Mouse (Mus musculus): Measurements from ENCODE around the gene Akap1. TPM values are rescaled to one million over a fixed set of nuclear protein-coding genes. Genes with fewer than 3 reads are reported as not detected.

Gene Akap1
- total RNA-seq, 4 experiments from 2014 or later = 40.5 to 44.8 (median 41.6) TPM

DNA sequence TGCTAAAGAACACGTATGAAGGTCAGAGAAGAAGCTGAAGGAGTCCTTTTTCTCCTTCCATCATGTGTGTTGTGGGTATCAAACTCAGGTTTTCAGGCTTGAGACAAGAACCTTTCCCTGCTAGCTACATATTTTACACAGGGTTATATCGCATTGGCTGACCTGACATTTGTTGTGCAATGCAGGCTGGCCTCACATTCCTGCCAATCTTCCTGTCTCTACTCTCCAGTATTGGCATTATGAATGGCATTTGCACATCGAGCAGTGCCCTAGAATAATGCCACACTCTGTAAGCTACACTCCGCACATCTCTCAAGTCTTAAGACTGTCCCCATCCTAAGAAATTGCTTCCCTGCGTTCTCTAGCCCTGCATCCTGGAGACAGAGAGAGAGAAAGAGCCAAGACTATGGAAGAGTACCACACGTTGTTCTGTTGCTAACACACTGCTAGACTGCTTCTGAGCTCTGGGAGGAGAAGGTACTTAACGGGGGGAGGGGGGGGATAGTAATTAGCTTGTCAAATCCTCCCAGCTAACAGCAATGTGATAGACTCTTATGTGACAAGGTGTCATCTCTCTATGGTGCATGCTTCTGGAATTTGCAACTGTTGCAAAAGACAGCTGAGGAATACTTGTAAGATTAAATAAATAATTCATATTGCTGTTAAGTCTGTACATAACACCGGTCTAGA, 20.1 kb upstream of the Akap1 start:
- no peak for DNase-seq (ENCODE audit: low spot score in 2 of 2)

DNA sequence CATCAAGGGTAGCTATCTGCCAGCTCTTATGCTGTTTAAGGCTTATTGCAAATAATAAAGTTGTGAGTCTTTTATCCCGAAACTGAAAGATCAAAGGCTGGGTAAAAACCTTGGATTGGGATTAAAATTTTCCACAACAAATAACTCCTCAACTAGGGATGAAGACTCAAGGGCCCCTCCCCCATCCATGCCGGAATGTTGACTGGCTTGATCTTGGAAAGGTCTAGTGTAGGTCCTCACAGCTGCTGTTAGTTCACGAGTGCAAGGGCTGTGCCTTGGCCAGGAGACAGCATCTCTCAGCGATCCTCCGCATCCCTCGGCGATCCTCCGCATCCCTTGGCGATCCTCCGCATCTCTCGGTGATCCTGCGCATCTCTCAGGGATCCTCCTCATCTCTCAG, 13.6 kb upstream of the Akap1 start:
- DNase-seq (ENCODE audit: low spot score in 2 of 2) = no peak

GRCm38 (mm10) chr11:88873667-88874030, 9.3 kb upstream of the Akap1 start:
- DNase-seq (ENCODE audit: low spot score in 2 of 2) = no peak

GRCm38 (mm10) chr11:88873027-88873666, 8.8 kb upstream of the Akap1 start:
- no peak for DNase-seq (ENCODE audit: low spot score in 2 of 2)

DNA sequence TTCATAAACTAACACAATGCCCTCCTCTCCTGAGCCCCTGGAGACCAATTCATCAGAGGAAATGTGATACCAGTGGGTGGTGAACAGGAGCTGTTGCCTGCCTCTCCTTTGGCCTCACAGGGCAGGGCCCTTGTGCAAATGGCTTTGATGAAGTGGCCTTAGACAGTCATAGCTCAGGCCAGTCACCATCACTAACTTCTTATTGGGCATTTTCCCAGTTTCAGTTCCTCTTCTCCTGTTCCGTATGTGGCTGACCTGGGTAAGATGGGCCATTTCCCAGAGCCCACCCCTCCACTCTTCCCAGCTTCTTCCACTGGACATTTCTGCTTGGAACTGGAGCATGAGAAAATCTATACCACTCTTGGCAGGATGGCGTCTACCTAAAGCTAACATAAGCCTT, 5.1 kb upstream of the Akap1 start:
- no peak for DNase-seq (ENCODE audit: low spot score in 2 of 2)

DNA sequence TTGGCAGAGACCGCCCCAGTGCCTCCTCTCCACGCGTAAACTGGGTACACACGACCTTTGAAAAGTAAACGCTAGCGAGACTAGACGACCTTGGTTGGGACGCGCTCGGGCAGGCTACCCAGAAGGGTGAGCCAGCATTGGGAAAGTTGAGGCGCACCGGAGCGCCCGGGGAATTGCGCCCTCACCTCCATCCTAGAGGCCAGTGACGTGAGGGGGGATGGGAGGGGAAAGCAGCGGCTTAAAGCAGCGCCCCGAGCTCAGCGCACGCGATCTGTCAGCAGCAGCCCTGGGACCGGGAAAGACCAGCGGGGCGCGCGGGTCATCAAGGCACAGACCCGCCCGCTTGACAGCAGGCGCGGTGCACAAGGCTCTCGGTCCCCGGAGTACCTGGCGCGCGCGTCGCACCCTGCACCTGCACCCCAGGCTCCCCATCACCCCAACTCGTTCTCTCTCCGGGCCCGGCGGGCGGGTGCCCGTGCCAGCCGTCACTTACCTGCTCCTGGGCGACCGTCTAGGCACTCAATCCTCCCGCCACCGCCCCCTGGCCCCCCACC, 405 bp downstream of the Akap1 start:
- peak in 1 of 2 experiments; percentile 36 for DNase-seq (ENCODE audit: low spot score in 2 of 2)

DNA sequence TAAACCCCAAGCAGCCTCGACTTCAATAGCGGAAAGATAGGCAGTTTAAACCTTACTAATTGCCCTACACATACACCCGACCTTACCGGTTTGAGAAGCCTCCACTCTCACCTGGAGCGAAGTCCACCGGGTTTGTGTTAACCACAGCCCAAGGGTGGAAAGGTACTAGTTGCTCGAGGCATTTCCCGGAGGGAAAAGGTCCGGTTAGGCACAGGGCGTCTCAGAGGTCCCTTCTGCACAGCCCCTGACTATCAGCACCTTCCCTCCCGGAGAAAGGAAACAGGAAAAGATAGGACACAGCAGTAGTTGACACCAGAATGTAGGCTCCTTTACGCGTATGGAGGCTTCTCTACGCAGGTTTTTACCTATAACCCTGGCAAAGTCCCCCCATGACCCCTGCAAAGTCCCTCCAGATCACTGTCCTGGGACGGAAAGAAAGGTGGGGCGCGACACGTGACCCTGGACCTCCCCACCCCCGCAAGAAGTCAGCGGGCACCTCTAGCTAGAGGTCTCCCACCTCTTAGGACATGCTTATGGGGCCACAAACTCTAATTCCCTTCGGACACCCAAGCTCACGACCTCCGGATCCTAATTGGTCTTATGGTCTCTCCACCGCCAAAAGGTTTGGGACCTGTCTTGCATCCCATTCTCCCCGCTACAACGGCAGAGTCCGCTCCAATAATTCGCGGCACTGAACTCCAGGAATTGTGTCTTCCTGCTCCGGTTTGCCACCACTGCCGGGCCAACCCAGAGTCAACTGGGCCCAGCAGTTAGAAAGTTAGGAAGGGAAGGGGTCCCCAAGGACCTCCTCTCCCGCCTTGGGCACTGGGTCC, 1.1 kb downstream of the Akap1 start:
- DNase-seq (ENCODE audit: low spot score in 2 of 2) = no peak

- no peak for DNase-seq (ENCODE audit: low spot score in 2 of 2)
Measured at GRCm38 (mm10) chr11:88862355-88862754, 2.0 kb downstream of the Akap1 start.

DNA sequence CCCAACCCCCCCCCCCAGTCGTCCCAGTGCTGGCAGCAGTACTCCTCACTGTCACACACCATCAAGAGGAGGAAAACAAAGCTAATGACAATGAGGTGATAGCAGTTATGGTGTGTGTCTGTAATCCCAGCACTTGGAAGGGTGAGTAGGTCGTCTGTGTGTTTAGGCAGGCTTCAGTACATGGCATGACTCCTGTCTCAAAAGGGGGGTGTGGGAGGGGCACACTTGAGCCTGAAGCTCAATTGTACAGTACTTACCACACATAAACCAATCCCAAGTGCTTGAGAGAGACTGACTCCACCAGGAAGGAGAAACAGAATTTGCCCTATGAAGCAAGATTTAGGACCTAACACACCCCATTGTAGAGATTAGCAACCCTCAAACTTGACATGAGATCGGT, 3.3 kb downstream of the Akap1 start:
- DNase-seq (ENCODE audit: low spot score in 2 of 2) = no peak

- DNase-seq (ENCODE audit: low spot score in 2 of 2) = no peak
Measured at GRCm38 (mm10) chr11:88860641-88861040, 3.7 kb downstream of the Akap1 start.

GRCm38 (mm10) chr11:88857311-88858005, 6.9 kb downstream of the Akap1 start:
- no peak for DNase-seq (ENCODE audit: low spot score in 2 of 2)

- no peak for DNase-seq (ENCODE audit: low spot score in 2 of 2)
Measured at GRCm38 (mm10) chr11:88856383-88856782, 8.0 kb downstream of the Akap1 start.

GRCm38 (mm10) chr11:88855795-88856194, 8.6 kb downstream of the Akap1 start:
- DNase-seq (ENCODE audit: low spot score in 2 of 2) = no peak

GRCm38 (mm10) chr11:88853588-88853987, 10.8 kb downstream of the Akap1 start:
- no peak for DNase-seq (ENCODE audit: low spot score in 2 of 2)

- no peak for DNase-seq (ENCODE audit: low spot score in 2 of 2)
Measured at GRCm38 (mm10) chr11:88852806-88853205, 11.6 kb downstream of the Akap1 start.

GRCm38 (mm10) chr11:88851049-88851825, 13.1 kb downstream of the Akap1 start:
- no peak for DNase-seq (ENCODE audit: low spot score in 2 of 2)

- no peak for DNase-seq (ENCODE audit: low spot score in 2 of 2)
Measured at GRCm38 (mm10) chr11:88849732-88850131, 14.7 kb downstream of the Akap1 start.

DNA sequence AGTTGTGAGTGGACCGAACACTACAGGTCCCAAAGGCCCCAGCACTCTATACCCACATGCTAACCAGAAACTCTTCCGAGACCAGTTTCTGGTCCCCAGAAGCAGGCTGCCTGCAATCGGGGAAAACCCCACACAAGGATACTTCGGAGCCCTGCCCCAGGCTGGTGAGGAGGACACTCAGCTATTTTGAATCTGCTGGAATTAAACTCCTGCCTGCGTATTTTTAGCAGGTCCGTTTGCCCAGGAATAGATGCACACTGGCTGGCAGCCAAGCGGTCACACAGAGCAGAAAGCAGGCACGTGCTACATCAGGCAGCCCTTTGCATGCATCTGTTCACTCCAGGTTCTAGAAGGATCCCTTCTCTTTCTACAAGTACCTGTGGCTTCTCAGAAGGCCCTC, 15.1 kb downstream of the Akap1 start:
- peak in 1 of 2 experiments; percentile 36 for DNase-seq (ENCODE audit: low spot score in 2 of 2)

- no peak for DNase-seq (ENCODE audit: low spot score in 2 of 2)
Measured at GRCm38 (mm10) chr11:88848590-88848989, 15.8 kb downstream of the Akap1 start.

DNA sequence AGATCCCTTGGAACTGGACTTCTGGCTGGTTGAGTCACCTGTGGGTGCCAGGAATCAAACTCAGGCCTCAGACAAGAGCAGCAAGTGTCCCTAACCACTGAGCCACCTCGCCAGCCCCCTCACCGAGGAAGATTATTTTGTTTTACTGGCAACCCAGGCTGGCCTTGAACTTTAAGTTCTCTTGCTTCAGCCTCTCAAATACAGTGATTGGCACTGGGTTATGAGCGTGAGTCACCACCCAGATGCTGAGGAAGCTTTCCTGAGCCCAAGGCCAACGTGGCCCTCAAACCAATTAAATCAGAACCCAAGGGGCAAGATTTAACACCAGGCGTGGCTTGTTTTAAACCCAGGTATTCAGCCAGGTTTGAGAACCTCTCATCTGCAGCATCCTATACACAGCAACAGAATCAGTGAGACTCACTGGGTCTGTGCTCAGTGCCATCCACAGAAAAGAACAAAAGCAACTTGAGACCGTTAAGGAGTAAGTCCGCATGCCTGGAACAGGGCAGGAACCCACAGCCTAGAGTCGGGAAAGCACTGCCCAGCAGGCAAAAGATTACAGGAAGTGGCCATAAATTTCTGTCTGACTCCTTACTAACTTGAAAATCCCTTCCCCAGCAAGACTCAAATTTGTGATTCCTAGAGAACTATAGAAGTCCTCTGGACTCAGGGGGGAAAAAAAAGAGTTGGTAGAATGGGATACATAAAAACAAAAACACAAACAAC, 16.9 kb downstream of the Akap1 start:
- DNase-seq (ENCODE audit: low spot score in 2 of 2) = no peak
